Mouse (Mus musculus): ENCODE results near the gene Cebpzos. TPM values are rescaled to one million over a fixed set of nuclear protein-coding genes. Genes with fewer than 3 reads are reported as not detected.

The Cebpzos gene
- polyA plus RNA-seq, 1 experiment from 2014 or later = 136 TPM

DNA sequence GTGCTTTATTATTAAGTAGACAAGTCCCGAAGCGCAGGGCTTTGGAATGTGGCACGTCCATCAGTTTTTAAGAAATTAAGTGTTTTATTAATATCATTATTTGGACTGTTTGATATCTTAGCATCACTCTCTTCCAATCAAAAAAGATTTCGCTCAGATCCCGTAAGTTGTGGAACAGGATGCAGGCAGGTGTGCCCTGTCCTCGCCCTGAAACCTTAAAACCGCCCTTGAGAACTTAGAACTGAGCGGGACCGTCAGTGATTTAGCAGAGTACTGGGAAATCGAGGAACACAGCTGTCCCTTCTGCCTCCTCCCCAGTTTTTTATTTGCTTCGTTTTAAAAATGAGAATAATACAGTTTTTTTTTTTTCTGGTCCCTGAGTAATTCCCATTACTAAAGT, 599 bp downstream of the Cebpzos start:
- Histone ChIP-seq H3K9me3 (ENCODE audit: control insufficient read depth, low read length) (no peaks in the 10 kb centered on the region), H3K27ac (replicated peaks) (peak overlapping the region; percentile 90), H3K36me3 (ENCODE audit: control insufficient read depth, insufficient read depth, low read length) (peaks cover 12% of the 10 kb centered on the region), H3K4me1 (replicated peaks; ENCODE audit: control insufficient read depth, insufficient read depth) (no peaks in the 10 kb centered on the region; the same call in 1 of the 2 replicates), H3K4me3 (ENCODE audit: low read depth, low read length) (peak overlapping the region; percentile 59), H3K9ac (ENCODE audit: low read length) (peak overlapping the region; percentile 80), H3K27me3 (ENCODE audit: control insufficient read depth, insufficient read depth, low read length) (no peaks in the 10 kb centered on the region), H3K4me2 (replicated peaks; ENCODE audit: low read depth) (peak overlapping the region; percentile 69)
- no peak for DNase-seq (ENCODE audit: low spot score)
- no peak for TF ChIP-seq EP300 (optimal IDR thresholded peaks at IDR 0.05)
- no peak for TF ChIP-seq CTCF (IDR thresholded peaks at IDR 0.05; ENCODE audit: low read depth)
- under 1% methylated on average over 11 of the region's 11 CpGs for WGBS
- peak; percentile 33; the same call in 1 of the 2 replicates for ATAC-seq (ENCODE audit: low FRiP score, low TSS enrichment)

DNA sequence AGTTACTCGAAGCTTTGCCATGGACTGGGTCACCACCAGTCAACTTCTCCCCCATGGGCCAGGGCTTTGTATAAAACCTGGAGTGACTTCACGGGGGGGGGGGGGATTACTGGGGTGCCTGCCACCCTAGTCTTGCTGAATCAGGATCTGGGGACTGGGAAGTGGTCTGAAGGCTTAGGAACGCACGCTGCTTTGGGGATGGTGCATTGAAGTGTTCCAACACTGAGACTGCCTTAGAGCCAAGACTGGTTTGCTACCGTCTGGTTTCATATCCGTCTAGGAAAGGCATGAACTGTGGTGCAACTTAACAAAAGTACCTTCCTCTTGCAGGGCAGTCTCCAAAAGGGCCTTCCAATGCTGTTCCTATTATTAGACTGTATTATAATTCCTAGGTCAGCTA, 1.4 kb downstream of the Cebpzos start:
- Histone ChIP-seq H3K4me3 (ENCODE audit: low read depth, low read length) (no peak overlapping the region), H3K27ac (replicated peaks) (no peak overlapping the region), H3K36me3 (ENCODE audit: control insufficient read depth, insufficient read depth, low read length) (peaks cover 17% of the 10 kb centered on the region), H3K9me3 (ENCODE audit: control insufficient read depth, low read length) (no peaks in the 10 kb centered on the region), H3K4me2 (replicated peaks; ENCODE audit: low read depth) (0 out of 2 replicates have a peak overlapping the region, but pooled peaks have one; percentile 69), H3K27me3 (ENCODE audit: control insufficient read depth, insufficient read depth, low read length) (no peaks in the 10 kb centered on the region), H3K9ac (ENCODE audit: low read length) (no peak overlapping the region), H3K4me1 (replicated peaks; ENCODE audit: control insufficient read depth, insufficient read depth) (no peaks in the 10 kb centered on the region; the same call in 1 of the 2 replicates)
- TF ChIP-seq EP300 (optimal IDR thresholded peaks at IDR 0.05) (no peak), CTCF (IDR thresholded peaks at IDR 0.05; ENCODE audit: low read depth) (no peak)
- 41% methylated on average over 6 of the region's 6 CpGs for WGBS
- DNase-seq (ENCODE audit: low spot score) (no peak), ATAC-seq (ENCODE audit: low FRiP score, low TSS enrichment) (no peak)

DNA sequence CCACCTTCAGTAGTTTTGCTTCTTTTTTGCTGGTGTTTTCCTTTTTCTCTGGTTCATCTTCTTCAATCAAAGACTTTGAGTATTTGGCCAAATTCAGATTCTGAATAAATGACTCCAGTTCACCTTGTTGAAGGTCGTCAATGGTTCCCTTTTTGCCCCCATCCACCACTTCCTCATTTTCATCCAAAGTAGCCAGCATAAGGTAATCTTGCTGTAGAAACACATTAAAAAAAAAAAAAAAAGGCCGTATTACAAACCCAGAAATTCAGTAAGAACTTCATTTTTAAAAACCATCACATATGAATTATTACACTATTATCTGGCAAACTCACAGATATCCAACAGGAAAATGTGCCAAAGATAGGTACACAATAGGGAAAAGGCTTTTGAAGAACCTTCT, 19.6 kb downstream of the Cebpzos start:
- DNase-seq (ENCODE audit: low spot score) = no peak
- H3K36me3 ChIP-seq (ENCODE audit: control insufficient read depth, insufficient read depth, low read length) = peaks cover 8% of the 10 kb centered on the region
- WGBS = 74% methylated on average over 2 of the region's 2 CpGs
- no peaks in the 10 kb centered on the region for H3K4me1 ChIP-seq (replicated peaks; ENCODE audit: control insufficient read depth, insufficient read depth)
- ATAC-seq (ENCODE audit: low FRiP score, low TSS enrichment) = no peak
- H3K4me2 ChIP-seq (replicated peaks; ENCODE audit: low read depth) = peak overlapping the region; percentile 87
- H3K4me3 ChIP-seq (ENCODE audit: low read depth, low read length) = peak overlapping the region; percentile 84
- TF ChIP-seq CTCF (IDR thresholded peaks at IDR 0.05; ENCODE audit: low read depth) (no peak), EP300 (optimal IDR thresholded peaks at IDR 0.05) (no peak)
- H3K9me3 ChIP-seq (ENCODE audit: control insufficient read depth, low read length) = no peaks in the 10 kb centered on the region
- H3K27me3 ChIP-seq (ENCODE audit: control insufficient read depth, insufficient read depth, low read length) = no peaks in the 10 kb centered on the region
- no peak overlapping the region; the same call in 1 of the 2 replicates for H3K9ac ChIP-seq (ENCODE audit: low read length)
- no peak overlapping the region for H3K27ac ChIP-seq (replicated peaks)

DNA sequence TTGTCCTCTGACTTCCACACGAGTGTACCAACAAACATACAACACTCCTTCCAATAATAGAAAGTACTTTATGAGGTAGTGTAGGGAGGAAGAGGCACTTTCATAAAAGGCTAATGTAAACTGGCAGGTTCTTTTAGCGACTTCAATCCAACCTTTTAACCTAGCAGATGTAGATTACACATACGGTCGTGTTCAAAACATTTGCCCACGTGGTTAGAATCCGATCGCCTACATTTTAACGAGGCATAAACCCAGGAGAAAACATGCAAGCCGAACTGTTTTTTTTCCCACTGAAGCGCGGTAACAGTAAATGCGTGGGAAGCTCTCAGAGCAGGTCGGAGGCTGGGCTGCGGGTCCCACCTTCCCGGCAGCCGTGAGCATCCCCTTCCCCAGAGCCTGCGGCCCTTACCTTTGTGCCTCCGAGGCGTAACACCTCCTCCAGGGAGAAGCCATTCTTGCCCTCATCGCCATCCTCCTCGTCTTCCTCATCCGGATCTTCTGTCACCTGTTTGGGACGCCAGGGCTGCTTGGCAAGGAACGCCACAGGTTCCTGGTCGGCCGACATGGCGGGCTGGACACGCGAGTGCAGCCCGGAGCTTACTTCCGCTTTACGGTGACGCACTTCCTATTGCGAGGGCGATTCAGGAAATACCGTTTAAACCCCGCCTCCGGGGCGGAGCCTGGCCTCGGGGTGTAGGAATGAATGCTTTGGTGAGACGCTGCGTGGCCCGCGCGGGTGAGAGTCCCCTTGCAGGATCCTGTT, 20.3 kb downstream of the Cebpzos start, which contains the start of the genes Cebpz and Ndufaf7:
TSS of gene Cebpz (minus strand) at position 601 of the 763 bp plus-strand sequence.
TSS of gene Ndufaf7 (plus strand) at position 671 of the 763 bp plus-strand sequence.
- Histone ChIP-seq H3K9me3 (ENCODE audit: control insufficient read depth, low read length) (no peaks in the 10 kb centered on the region), H3K27me3 (ENCODE audit: control insufficient read depth, insufficient read depth, low read length) (no peaks in the 10 kb centered on the region), H3K4me1 (replicated peaks; ENCODE audit: control insufficient read depth, insufficient read depth) (no peaks in the 10 kb centered on the region), H3K27ac (replicated peaks) (peak within 1 kb of the TSS; percentile 73), H3K9ac (ENCODE audit: low read length) (peak within 1 kb of the TSS; percentile 82), H3K36me3 (ENCODE audit: control insufficient read depth, insufficient read depth, low read length) (peaks cover 5% of the 10 kb centered on the region; the same call in 1 of the 2 replicates), H3K4me2 (replicated peaks; ENCODE audit: low read depth) (peak within 1 kb of the TSS; percentile 87), H3K4me3 (ENCODE audit: low read depth, low read length) (peak within 1 kb of the TSS; percentile 84)
- ATAC-seq (ENCODE audit: low FRiP score, low TSS enrichment) (peak; percentile 100), DNase-seq (ENCODE audit: low spot score) (peak; percentile 98)
- TF ChIP-seq EP300 (optimal IDR thresholded peaks at IDR 0.05) = no peak
- under 1% methylated on average over 45 of the region's 45 CpGs for WGBS

DNA sequence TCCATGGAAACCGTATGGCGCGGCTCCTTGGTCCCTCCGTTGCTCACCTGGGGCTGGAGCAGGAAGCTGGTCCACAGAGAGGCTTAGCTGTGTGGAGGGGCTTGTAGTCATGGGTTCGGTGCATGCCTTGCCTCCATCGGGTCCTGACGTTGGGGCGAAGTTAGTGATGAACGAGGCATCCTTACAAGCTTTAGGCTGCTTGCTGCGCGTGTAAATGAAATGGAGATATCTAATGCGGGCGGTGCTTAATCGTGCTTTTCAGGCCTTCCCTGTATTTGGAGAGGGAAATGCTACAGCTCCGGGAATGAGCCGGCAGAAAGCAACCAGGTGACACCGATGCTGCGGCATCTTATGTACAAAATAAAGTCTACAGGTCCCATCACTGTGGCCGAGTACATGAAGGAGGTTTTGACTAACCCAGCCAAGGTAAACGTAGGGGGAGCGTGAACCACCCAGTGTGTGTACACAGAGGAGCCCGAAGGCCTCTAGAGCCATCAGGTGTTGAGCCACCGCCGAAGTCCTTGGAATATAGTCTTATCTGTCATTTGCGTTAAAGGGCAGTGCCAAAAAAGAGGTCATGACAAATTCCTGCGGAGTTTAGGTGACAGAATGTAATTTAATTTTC, 21.0 kb downstream of the Cebpzos start:
- 0 out of 2 replicates have a peak, but pooled peaks cover 2% of the 10 kb centered on the region for H3K36me3 ChIP-seq (ENCODE audit: control insufficient read depth, insufficient read depth, low read length)
- H3K4me1 ChIP-seq (replicated peaks; ENCODE audit: control insufficient read depth, insufficient read depth) = no peaks in the 10 kb centered on the region
- TF ChIP-seq CTCF (IDR thresholded peaks at IDR 0.05; ENCODE audit: low read depth) (no peak), EP300 (optimal IDR thresholded peaks at IDR 0.05) (no peak)
- ATAC-seq (ENCODE audit: low FRiP score, low TSS enrichment) = peak; percentile 23; the same call in 1 of the 2 replicates
- peak overlapping the region; percentile 87 for H3K4me2 ChIP-seq (replicated peaks; ENCODE audit: low read depth)
- 5% methylated on average over 26 of the region's 26 CpGs for WGBS
- peak overlapping the region; percentile 63; the same call in 1 of the 2 replicates for H3K27ac ChIP-seq (replicated peaks)
- no peaks in the 10 kb centered on the region for H3K27me3 ChIP-seq (ENCODE audit: control insufficient read depth, insufficient read depth, low read length)
- peak overlapping the region; percentile 82 for H3K9ac ChIP-seq (ENCODE audit: low read length)
- H3K4me3 ChIP-seq (ENCODE audit: low read depth, low read length) = peak overlapping the region; percentile 84
- DNase-seq (ENCODE audit: low spot score) = no peak
- no peaks in the 10 kb centered on the region for H3K9me3 ChIP-seq (ENCODE audit: control insufficient read depth, low read length)
